Mouse (Mus musculus) hindbrain, postnatal 0 days (tissue): ENCODE measurements around the gene Map2. TPM values are rescaled to one million over a fixed set of nuclear protein-coding genes. Genes with fewer than 3 reads are reported as not detected.

Source experiments
- ATAC-seq: fragments of 200-750 bp; cut with Nextera tagmentation; 2 replicates; pipeline ENCODE4 v1.8.0; 2017; ENCODE audit warnings: mild to moderate bottlenecking, moderate TSS enrichment, moderate library complexity
- DNase-seq: peaks from one replicate; pipeline ENCODE4 v3.0.0-alpha.2; 2015; ENCODE audit warnings: low spot score
- H3K27ac ChIP-seq: fragments of 300-500 bp; sonication (generic); 2 replicates; pipeline ENCODE4 v1.5.1; 2014; ENCODE audit warnings: mild to moderate bottlenecking
- H3K27me3 ChIP-seq: fragments of 300-500 bp; sonication (generic); 2 replicates; pipeline ENCODE4 v1.6.1; 2014; ENCODE audit warnings: low read length, mixed read lengths; ENCODE audit not compliant: insufficient read depth
- H3K36me3 ChIP-seq: fragments of 300-500 bp; sonication (generic); 2 replicates; pipeline ENCODE4 v1.6.1; 2014; ENCODE audit warnings: low read length, mixed read lengths; ENCODE audit not compliant: insufficient read depth
- H3K4me1 ChIP-seq: fragments of 300-500 bp; sonication (generic); 2 replicates; pipeline ENCODE4 v1.6.1; 2014; ENCODE audit warnings: antibody characterized with exemption, low read length, mixed read lengths; ENCODE audit not compliant: insufficient read depth
- H3K4me2 ChIP-seq: fragments of 300-500 bp; sonication (generic); 2 replicates; pipeline ENCODE4 v1.6.1; 2014; ENCODE audit warnings: low read depth, mild to moderate bottlenecking, low read length, moderate library complexity, mixed read lengths
- H3K4me3 ChIP-seq: fragments of 300-500 bp; sonication (generic); 2 replicates; pipeline ENCODE4 v1.5.1; 2014; ENCODE audit warnings: low read length
- H3K9ac ChIP-seq: fragments of 300-500 bp; sonication (generic); replicated peaks from 2 replicates; pipeline ENCODE4 v1.6.1; 2014; ENCODE audit warnings: mild to moderate bottlenecking, low read length, moderate library complexity, mixed read lengths
- H3K9me3 ChIP-seq: fragments of 300-500 bp; sonication (generic); 2 replicates; pipeline ENCODE4 v1.6.1; 2016; ENCODE audit warnings: low read length, mixed read lengths
- CTCF ChIP-seq: IDR thresholded peaks from 2 replicates; pipeline ENCODE4 v1.5.1; 2016; ENCODE audit warnings: antibody characterized with exemption, control low read depth, low read depth
- whole genome bisulfite sequencing: fragments of 180-500 bp; shearing (Covaris S2); extraction: QIAGEN DNeasy Blood & Tissue Kit; methylation state at CpG from one replicate; pipeline ENCODE4 v1.1.7; 2014; 5-methylcytosine and 5-hydroxymethylcytosine counted together
- polyA plus RNA-seq: library from polyadenylated mRNA; unstranded; fragments of >200 nt; fragmentation: Nextera tagmentation; extraction: Ambion mirVana; gene quantifications from 2 replicates; pipeline ENCODE4 v1.2.1, GENCODE M21; 2015
- total RNA-seq: library from RNA; depleted of rRNA; stranded (reverse); fragments of >200 nt; gene quantifications from 2 replicates; pipeline ENCODE4 v1.2.3, GENCODE M21; 2014; rRNA removed

The Map2 gene
- total and polyA plus RNA-seq, 2 experiments from 2014 or later: 289 to 1,101 TPM

DNA sequence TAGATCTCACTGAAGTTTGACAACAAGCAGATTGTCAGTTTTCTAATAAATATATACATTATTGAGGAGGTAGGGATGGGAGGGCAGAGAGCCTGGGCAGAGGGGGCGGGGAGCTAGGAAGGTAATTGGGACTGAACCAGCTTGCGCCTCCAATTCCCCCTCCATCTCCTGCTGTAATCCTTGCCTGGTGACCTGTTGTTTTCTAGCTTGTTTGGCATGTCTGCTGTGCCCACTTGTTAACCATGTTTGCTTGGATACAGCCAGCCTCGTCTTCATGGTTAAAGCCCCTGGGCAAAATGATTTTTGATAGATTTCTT is 293.6 kb downstream of the Map2 start:
- peak overlapping the region; percentile 79 for H3K9ac ChIP-seq
- H3K4me2 ChIP-seq: peak overlapping the region; percentile 70
- no peaks in the 10 kb centered on the region for H3K9me3 ChIP-seq
- H3K27me3 ChIP-seq: no peaks in the 10 kb centered on the region
- DNase-seq (peak; percentile 49), ATAC-seq (peak; percentile 66)
- WGBS: 4% methylated on average over 3 of the region's 3 CpGs
- H3K4me1 ChIP-seq: no peaks in the 10 kb centered on the region
- H3K4me3 ChIP-seq: peak overlapping the region; percentile 80
- TF ChIP-seq CTCF: no peak
- H3K27ac ChIP-seq: peak overlapping the region; percentile 82
- H3K36me3 ChIP-seq: peaks cover 5% of the 10 kb centered on the region; the same call in 1 of the 2 replicates

DNA sequence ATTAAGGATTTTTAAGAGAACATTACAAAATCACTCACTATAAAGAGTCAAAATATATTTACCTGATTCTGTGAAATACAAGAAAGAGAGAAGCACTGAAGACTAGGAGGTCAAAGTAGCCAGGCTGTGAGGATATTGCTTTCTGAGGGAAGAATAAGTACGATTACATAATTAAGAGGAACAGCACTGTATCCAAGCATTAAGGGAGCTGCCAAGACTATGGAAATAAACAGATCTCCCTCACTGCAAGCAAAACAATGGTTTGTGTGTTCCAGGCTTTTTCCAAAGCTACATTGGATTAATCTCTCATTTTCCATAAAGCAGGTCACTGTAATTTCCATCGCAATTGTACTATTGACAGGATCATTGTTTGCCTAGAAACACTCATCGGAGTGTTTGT is 307.7 kb downstream of the Map2 start:
- no peaks in the 10 kb centered on the region for H3K27me3 ChIP-seq
- no peak for ATAC-seq
- no peaks in the 10 kb centered on the region for H3K9me3 ChIP-seq
- no peak for TF ChIP-seq CTCF
- no peak overlapping the region for H3K4me2 ChIP-seq
- DNase-seq: no peak
- H3K4me3 ChIP-seq: no peak overlapping the region
- WGBS: 74% methylated on average over 3 of the region's 3 CpGs
- no peak overlapping the region for H3K27ac ChIP-seq
- peaks cover 8% of the 10 kb centered on the region; the same call in 1 of the 2 replicates for H3K36me3 ChIP-seq
- no peaks in the 10 kb centered on the region for H3K4me1 ChIP-seq
- no peak overlapping the region for H3K9ac ChIP-seq

Other genes with a start within 250 kb of the Map2 start
- gene Crygf, start 248.8 kb upstream of the Map2 start, total RNA-seq: 3.3 TPM in 1 of 2 replicates, not detected in the other
- gene Crygf, start 248.8 kb upstream of the Map2 start, polyA plus RNA-seq: not detected in 2 replicates